Mouse (Mus musculus) large intestine, adult 2 months (tissue): ENCODE measurements at regions not wholly inside any gene's neighbourhood (a gene's known extent, or its start where the extent isn't known, plus 50 kb on each side); places are given as distances from the start of the nearest gene placed in this dataset.

Experiments used
- DNase-seq: peaks from one replicate; pipeline ENCODE4 v3.0.0-alpha.2; 2012; ENCODE audit warnings: low read depth, low spot score
- WGBS: fragments of 180-500 bp; shearing (Covaris S2); methylation state at CpG from one replicate; pipeline ENCODE4 v1.1.7; 2018; 5-methylcytosine and 5-hydroxymethylcytosine counted together

GRCm38 (mm10) chr2:34056552-34056951 is 168.8 kb upstream of the Mvb12b start:
- 85% methylated on average over 13 of the region's 13 CpGs for WGBS
- no peak for DNase-seq

- DNase-seq, result no peak
- 73% methylated on average over 5 of the region's 5 CpGs for WGBS
Measured at GRCm38 (mm10) chr2:34043064-34043463, 155.3 kb upstream of the Mvb12b start.

GRCm38 (mm10) chr2:34042336-34042735 is 154.6 kb upstream of the Mvb12b start:
- DNase-seq, result no peak
- 14% methylated on average over 7 of the region's 7 CpGs for WGBS

- no peak for DNase-seq
- 76% methylated on average over 8 of the region's 8 CpGs for WGBS
Measured at GRCm38 (mm10) chr2:34038982-34039381, 151.2 kb upstream of the Mvb12b start.

- DNase-seq, result no peak
- WGBS, result 60% methylated on average over 11 of the region's 11 CpGs
Measured at GRCm38 (mm10) chr2:34033212-34033611, 145.5 kb upstream of the Mvb12b start.

- DNase-seq, result no peak
- 31% methylated on average over 7 of the region's 7 CpGs for WGBS
Measured at GRCm38 (mm10) chr2:34031421-34031820, 143.7 kb upstream of the Mvb12b start.

GRCm38 (mm10) chr2:34031001-34031412 is 143.3 kb upstream of the Mvb12b start:
- DNase-seq, result no peak
- WGBS, result 21% methylated on average over 11 of the region's 11 CpGs

- WGBS, result 36% methylated on average over 9 of the region's 9 CpGs
- DNase-seq, result no peak
Measured at GRCm38 (mm10) chr2:34027445-34027844, 139.7 kb upstream of the Mvb12b start.

- DNase-seq, result no peak
Measured at GRCm38 (mm10) chr2:34026566-34027360, 139.0 kb upstream of the Mvb12b start.

GRCm38 (mm10) chr2:34025715-34026360 is 138.1 kb upstream of the Mvb12b start:
- DNase-seq, result peak; percentile 3
- 44% methylated on average over 10 of the region's 10 CpGs for WGBS

More at GRCm38 (mm10) chr2:34026566-34027360, 139.0 kb upstream of the Mvb12b start:
- WGBS, result 67% methylated on average over 16 of the region's 16 CpGs

- 58% methylated on average over 5 of the region's 5 CpGs for WGBS
- no peak for DNase-seq
Measured at GRCm38 (mm10) chr2:34017142-34017453, 129.4 kb upstream of the Mvb12b start.

GRCm38 (mm10) chr2:34016350-34017141 is 128.8 kb upstream of the Mvb12b start:
- DNase-seq, result no peak
- WGBS, result 60% methylated on average over 20 of the region's 20 CpGs

- DNase-seq, result no peak
- 90% methylated on average over 7 of the region's 7 CpGs for WGBS
Measured at GRCm38 (mm10) chr2:34015640-34015995, 127.9 kb upstream of the Mvb12b start.

- no peak for DNase-seq
- 68% methylated on average over 8 of the region's 8 CpGs for WGBS
Measured at GRCm38 (mm10) chr2:34014868-34015639, 127.3 kb upstream of the Mvb12b start.

- 48% methylated on average over 1 of the region's 1 CpGs for WGBS
- no peak for DNase-seq
Measured at GRCm38 (mm10) chr2:34010166-34010565, 122.4 kb upstream of the Mvb12b start.

- 92% methylated on average over 7 of the region's 7 CpGs for WGBS
- no peak for DNase-seq
Measured at GRCm38 (mm10) chr2:34007916-34008315, 120.2 kb upstream of the Mvb12b start.

GRCm38 (mm10) chr2:33997106-33997505 is 109.4 kb upstream of the Mvb12b start:
- WGBS, result 93% methylated on average over 7 of the region's 7 CpGs
- no peak for DNase-seq

- WGBS, result 94% methylated on average over 2 of the region's 2 CpGs
Measured at GRCm38 (mm10) chr2:33996331-33996730, 108.6 kb upstream of the Mvb12b start.

GRCm38 (mm10) chr2:33991299-33991698 is 103.6 kb upstream of the Mvb12b start:
- WGBS, result 85% methylated on average over 4 of the region's 4 CpGs
- no peak for DNase-seq

More at GRCm38 (mm10) chr2:33996331-33996730, 108.6 kb upstream of the Mvb12b start:
- DNase-seq, result no peak

GRCm38 (mm10) chr2:33990711-33991110 is 103.0 kb upstream of the Mvb12b start:
- WGBS, result 88% methylated on average over 6 of the region's 6 CpGs
- no peak for DNase-seq
